Mouse (Mus musculus) stomach, embryonic 15.5 days (tissue): ENCODE data around the gene Pafah1b1. TPM values are rescaled to one million over a fixed set of nuclear protein-coding genes. Genes with fewer than 3 reads are reported as not detected.

Experiments used
- ATAC-seq: fragments of 200-750 bp; cut with Nextera tagmentation; 2 replicates; pipeline ENCODE4 v1.8.0; 2017; ENCODE audit warnings: low read depth, moderate number of reproducible peaks, moderate TSS enrichment; ENCODE audit not compliant: insufficient read depth, low FRiP score
- H3K27ac ChIP-seq: fragments of 300-500 bp; sonication (generic); 2 replicates; pipeline ENCODE4 v1.5.1; 2015; ENCODE audit warnings: mild to moderate bottlenecking, inconsistent platforms
- H3K27me3 ChIP-seq: fragments of 300-500 bp; sonication (generic); replicated peaks from 2 replicates; pipeline ENCODE4 v1.6.1; 2015; ENCODE audit warnings: inconsistent platforms
- H3K36me3 ChIP-seq: fragments of 300-500 bp; sonication (generic); 2 replicates; pipeline ENCODE4 v1.6.1; 2015; ENCODE audit warnings: inconsistent platforms
- H3K4me1 ChIP-seq: fragments of 300-500 bp; sonication (generic); 2 replicates; pipeline ENCODE4 v1.6.1; 2015; ENCODE audit warnings: inconsistent platforms
- H3K4me2 ChIP-seq: fragments of 300-500 bp; sonication (generic); 2 replicates; pipeline ENCODE4 v1.6.1; 2015; ENCODE audit warnings: mild to moderate bottlenecking, inconsistent platforms
- H3K4me3 ChIP-seq: fragments of 300-500 bp; sonication (generic); replicated peaks from 2 replicates; pipeline ENCODE4 v1.5.1; 2015; ENCODE audit warnings: inconsistent platforms
- H3K9ac ChIP-seq: fragments of 300-500 bp; sonication (generic); 2 replicates; pipeline ENCODE4 v1.6.1; 2015; ENCODE audit warnings: inconsistent platforms
- H3K9me3 ChIP-seq: fragments of 300-500 bp; sonication (generic); 2 replicates; pipeline ENCODE4 v1.6.1; 2016; ENCODE audit warnings: inconsistent platforms
- WGBS: fragments of 180-500 bp; shearing (Covaris S2); methylation state at CpG from one replicate; pipeline ENCODE4 v1.1.7; 2015; 5-methylcytosine and 5-hydroxymethylcytosine counted together
- polyA plus RNA-seq: library from polyadenylated mRNA; unstranded; fragments of >200 nt; fragmentation: Nextera tagmentation; extraction: Ambion mirVana; gene quantifications from 2 replicates; pipeline ENCODE4 v1.2.1, GENCODE M21; 2015

Pafah1b1 gene
- polyA plus RNA-seq, 1 experiment from 2014 or later, result 53.9 TPM

- no peak overlapping the region for H3K4me2 ChIP-seq
- no peaks in the 10 kb centered on the region for H3K9me3 ChIP-seq
- no peak for ATAC-seq
- no peak overlapping the region for H3K27ac ChIP-seq
- H3K9ac ChIP-seq, result no peak overlapping the region
- 76% methylated on average over 3 of the region's 3 CpGs for WGBS
- peaks cover 27% of the 10 kb centered on the region for H3K36me3 ChIP-seq
- H3K27me3 ChIP-seq, result no peaks in the 10 kb centered on the region
- H3K4me3 ChIP-seq, result no peak overlapping the region
- peaks cover 24% of the 10 kb centered on the region for H3K4me1 ChIP-seq
Measured at GRCm38 (mm10) chr11:74655941-74656340, 68.5 kb downstream of the Pafah1b1 start.

DNA sequence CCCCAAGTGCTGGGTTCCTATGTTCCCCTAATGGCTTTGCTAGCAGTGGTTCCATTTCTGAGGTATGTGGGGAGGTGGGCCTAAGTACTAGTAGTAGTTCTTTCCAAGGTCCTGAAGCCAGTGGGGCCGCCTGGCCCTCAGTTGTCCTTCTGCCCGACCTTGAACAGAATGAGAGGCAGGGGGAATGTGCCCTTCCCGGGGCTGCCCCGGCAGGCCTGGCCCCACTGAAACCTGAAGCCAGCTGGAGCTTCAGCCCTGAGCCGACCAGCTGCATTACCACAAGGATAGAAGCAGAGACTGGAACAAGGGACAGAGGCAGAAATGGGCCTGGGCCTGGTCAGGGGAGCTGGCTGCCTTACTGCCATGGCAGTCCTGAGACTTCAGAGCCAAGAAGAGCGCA, 71.1 kb downstream of the Pafah1b1 start:
- no peak overlapping the region for H3K9ac ChIP-seq
- ATAC-seq, result no peak

GRCm38 (mm10) chr11:74652791-74653191, 71.7 kb downstream of the Pafah1b1 start:
- Histone ChIP-seq H3K27me3 (no peaks in the 10 kb centered on the region), H3K4me3 (no peak overlapping the region), H3K36me3 (peaks cover 9% of the 10 kb centered on the region), H3K27ac (no peak overlapping the region; the same call in 1 of the 2 replicates), H3K4me1 (peaks cover 33% of the 10 kb centered on the region), H3K9ac (no peak overlapping the region), H3K9me3 (no peaks in the 10 kb centered on the region), H3K4me2 (no peak overlapping the region)
- no peak for ATAC-seq
- 83% methylated on average over 4 of the region's 4 CpGs for WGBS

More for the DNA sequence above, 71.1 kb downstream of the Pafah1b1 start:
- Histone ChIP-seq H3K9me3 (no peaks in the 10 kb centered on the region), H3K27ac (no peak overlapping the region), H3K4me3 (no peak overlapping the region), H3K36me3 (peaks cover 12% of the 10 kb centered on the region), H3K4me1 (peaks cover 33% of the 10 kb centered on the region), H3K4me2 (no peak overlapping the region), H3K27me3 (no peaks in the 10 kb centered on the region)
- WGBS, result 52% methylated on average over 6 of the region's 6 CpGs

DNA sequence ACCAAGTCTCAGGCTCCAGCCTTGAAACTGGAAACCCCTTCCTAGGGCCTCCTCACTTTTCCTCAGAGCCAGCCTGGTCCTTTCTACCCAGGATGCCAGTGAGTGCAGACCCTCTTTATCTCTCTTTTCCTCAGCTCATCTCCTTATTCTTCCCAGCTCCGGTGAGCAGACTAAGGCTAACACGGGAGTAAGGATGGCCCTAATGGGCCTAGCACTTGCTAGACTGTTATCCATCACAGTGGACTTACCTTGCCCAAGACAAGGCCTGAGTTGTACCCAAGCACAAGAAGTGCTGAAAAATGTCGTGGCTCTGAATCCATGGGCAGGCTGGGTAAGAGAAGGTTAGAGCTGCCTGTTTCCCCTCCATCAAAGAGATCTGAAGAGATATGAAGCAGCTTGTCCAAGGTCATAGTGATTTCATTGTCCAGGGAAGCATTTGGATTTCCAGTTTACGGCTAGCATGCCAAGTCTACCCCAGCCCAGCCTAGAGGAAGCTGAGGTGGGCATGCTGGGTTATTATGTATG, 73.8 kb downstream of the Pafah1b1 start:
- Histone ChIP-seq H3K9ac (no peak overlapping the region), H3K4me2 (peak overlapping the region; percentile 85), H3K9me3 (no peaks in the 10 kb centered on the region), H3K27me3 (no peaks in the 10 kb centered on the region), H3K4me1 (peaks cover 33% of the 10 kb centered on the region), H3K27ac (peak overlapping the region; percentile 82; the same call in 1 of the 2 replicates), H3K4me3 (peak overlapping the region; percentile 99), H3K36me3 (no peaks in the 10 kb centered on the region)
- ATAC-seq, result no peak
- 40% methylated on average over 4 of the region's 4 CpGs for WGBS

- 1% methylated on average over 52 of the region's 53 CpGs for WGBS
- Histone ChIP-seq H3K36me3 (no peaks in the 10 kb centered on the region), H3K9ac (peak overlapping the region; percentile 89), H3K4me2 (peak overlapping the region; percentile 85), H3K27me3 (no peaks in the 10 kb centered on the region), H3K4me3 (peak overlapping the region; percentile 99), H3K27ac (peak overlapping the region; percentile 82), H3K4me1 (peaks cover 33% of the 10 kb centered on the region), H3K9me3 (no peaks in the 10 kb centered on the region)
- ATAC-seq, result peak; percentile 45
Measured at GRCm38 (mm10) chr11:74649647-74650551, 74.6 kb downstream of the Pafah1b1 start.

- under 1% methylated on average over 58 of the region's 58 CpGs for WGBS
- Histone ChIP-seq H3K4me2 (peak within 1 kb of the TSS; percentile 85), H3K4me3 (peak within 1 kb of the TSS; percentile 99), H3K9me3 (no peaks in the 10 kb centered on the region), H3K36me3 (no peaks in the 10 kb centered on the region), H3K27me3 (no peaks in the 10 kb centered on the region), H3K27ac (peak within 1 kb of the TSS; percentile 82), H3K4me1 (peaks cover 33% of the 10 kb centered on the region), H3K9ac (peak within 1 kb of the TSS; percentile 89)
- ATAC-seq, result peak; percentile 91
Measured at GRCm38 (mm10) chr11:74649095-74649646, 75.3 kb downstream of the Pafah1b1 start, which contains the start of gene Cluh. TSS of gene Cluh (plus strand) at chr11:74649495.

DNA sequence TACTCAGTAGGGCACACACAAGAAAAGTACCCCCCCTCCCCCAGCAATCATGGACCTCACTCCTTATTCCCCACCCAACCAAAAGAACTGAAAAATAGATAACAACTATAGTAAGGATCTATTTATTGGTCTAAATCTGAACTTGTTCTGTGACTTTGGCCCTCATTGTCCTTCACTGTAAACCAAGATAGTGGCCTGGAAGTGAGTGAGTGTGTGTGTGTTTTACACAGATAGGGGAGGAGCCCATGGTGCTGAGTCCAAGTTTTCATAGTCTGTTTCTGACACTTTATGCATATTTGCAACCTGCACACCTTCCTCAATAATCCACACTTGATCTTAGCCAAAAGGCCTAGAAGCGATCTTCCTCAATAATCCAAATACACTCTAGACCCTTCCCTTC, 75.8 kb downstream of the Pafah1b1 start:
- Histone ChIP-seq H3K36me3 (no peaks in the 10 kb centered on the region), H3K4me2 (peak overlapping the region; percentile 85), H3K4me3 (peak overlapping the region; percentile 99), H3K27ac (peak overlapping the region; percentile 82), H3K4me1 (peaks cover 33% of the 10 kb centered on the region), H3K9me3 (no peaks in the 10 kb centered on the region), H3K27me3 (no peaks in the 10 kb centered on the region), H3K9ac (no peak overlapping the region; the same call in 1 of the 2 replicates)
- 4% methylated on average over 1 of the region's 1 CpGs for WGBS
- ATAC-seq, result peak; percentile 16; the same call in 1 of the 2 replicates

DNA sequence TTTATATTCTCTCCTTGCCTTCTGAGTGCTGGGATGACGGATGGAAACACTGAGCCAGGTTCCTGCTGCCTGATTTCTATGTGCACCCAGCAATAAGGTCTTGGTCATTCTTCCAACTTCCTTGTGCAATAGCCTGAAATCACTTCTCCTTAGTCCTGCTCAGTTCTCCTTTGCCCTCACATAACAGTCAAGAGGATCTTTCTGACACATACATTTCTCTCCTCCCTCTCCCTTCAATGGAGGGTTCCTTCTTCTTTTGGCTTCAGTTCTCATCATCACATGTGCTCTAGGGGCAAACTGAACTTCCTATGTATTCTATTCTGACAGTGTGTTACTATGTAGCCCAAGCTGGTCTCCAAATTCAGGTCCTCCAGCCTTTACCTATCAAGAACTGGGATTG, 76.5 kb downstream of the Pafah1b1 start:
- Histone ChIP-seq H3K9ac (no peak overlapping the region), H3K27ac (peak overlapping the region; percentile 82; the same call in 1 of the 2 replicates)
- WGBS, result 100% methylated on average over 1 of the region's 1 CpGs

DNA sequence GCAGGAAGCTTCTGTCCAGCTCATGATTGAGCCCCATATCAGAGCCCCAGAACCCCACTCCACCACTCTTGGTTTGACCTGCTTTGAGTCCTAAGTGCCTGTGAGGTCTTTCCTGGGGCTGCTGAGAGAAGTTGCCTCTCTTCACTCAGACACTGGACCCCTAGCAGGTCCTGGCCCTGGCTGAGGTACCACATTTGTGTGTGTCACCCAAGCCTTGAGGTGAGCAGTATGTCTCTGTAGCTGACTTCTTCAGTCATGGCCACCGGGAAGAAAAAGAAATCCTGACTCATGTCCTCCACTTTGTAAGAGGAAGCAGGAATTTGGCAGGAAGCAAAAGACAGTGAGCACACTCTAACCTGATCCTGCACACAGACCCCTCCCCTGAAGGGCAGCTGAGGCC, 84.8 kb downstream of the Pafah1b1 start:
- Histone ChIP-seq H3K4me1 (peaks cover 18% of the 10 kb centered on the region), H3K4me3 (no peak overlapping the region), H3K36me3 (no peaks in the 10 kb centered on the region), H3K9ac (no peak overlapping the region), H3K27ac (peak overlapping the region; percentile 94), H3K27me3 (0 out of 2 replicates have a peak, but pooled peaks cover 7% of the 10 kb centered on the region), H3K9me3 (no peaks in the 10 kb centered on the region), H3K4me2 (0 out of 2 replicates have a peak overlapping the region, but pooled peaks have one; percentile 88)
- WGBS, result 50% methylated on average over 1 of the region's 1 CpGs
- ATAC-seq, result no peak

More for the DNA sequence above, 76.5 kb downstream of the Pafah1b1 start:
- Histone ChIP-seq H3K36me3 (no peaks in the 10 kb centered on the region), H3K4me3 (no peak overlapping the region), H3K9me3 (no peaks in the 10 kb centered on the region), H3K4me1 (peaks cover 25% of the 10 kb centered on the region), H3K27me3 (no peaks in the 10 kb centered on the region), H3K4me2 (no peak overlapping the region)
- no peak for ATAC-seq

GRCm38 (mm10) chr11:74638791-74639411, 85.6 kb downstream of the Pafah1b1 start:
- ATAC-seq, result peak; percentile 61
- peak overlapping the region; percentile 88 for H3K4me2 ChIP-seq
- H3K4me3 ChIP-seq, result peak overlapping the region; percentile 83
- no peak overlapping the region for H3K9ac ChIP-seq
- peaks cover 18% of the 10 kb centered on the region for H3K4me1 ChIP-seq
- no peaks in the 10 kb centered on the region for H3K9me3 ChIP-seq
- no peaks in the 10 kb centered on the region for H3K36me3 ChIP-seq
- 0 out of 2 replicates have a peak, but pooled peaks cover 7% of the 10 kb centered on the region for H3K27me3 ChIP-seq
- H3K27ac ChIP-seq, result peak overlapping the region; percentile 94
- WGBS, result 11% methylated on average over 9 of the region's 9 CpGs

DNA sequence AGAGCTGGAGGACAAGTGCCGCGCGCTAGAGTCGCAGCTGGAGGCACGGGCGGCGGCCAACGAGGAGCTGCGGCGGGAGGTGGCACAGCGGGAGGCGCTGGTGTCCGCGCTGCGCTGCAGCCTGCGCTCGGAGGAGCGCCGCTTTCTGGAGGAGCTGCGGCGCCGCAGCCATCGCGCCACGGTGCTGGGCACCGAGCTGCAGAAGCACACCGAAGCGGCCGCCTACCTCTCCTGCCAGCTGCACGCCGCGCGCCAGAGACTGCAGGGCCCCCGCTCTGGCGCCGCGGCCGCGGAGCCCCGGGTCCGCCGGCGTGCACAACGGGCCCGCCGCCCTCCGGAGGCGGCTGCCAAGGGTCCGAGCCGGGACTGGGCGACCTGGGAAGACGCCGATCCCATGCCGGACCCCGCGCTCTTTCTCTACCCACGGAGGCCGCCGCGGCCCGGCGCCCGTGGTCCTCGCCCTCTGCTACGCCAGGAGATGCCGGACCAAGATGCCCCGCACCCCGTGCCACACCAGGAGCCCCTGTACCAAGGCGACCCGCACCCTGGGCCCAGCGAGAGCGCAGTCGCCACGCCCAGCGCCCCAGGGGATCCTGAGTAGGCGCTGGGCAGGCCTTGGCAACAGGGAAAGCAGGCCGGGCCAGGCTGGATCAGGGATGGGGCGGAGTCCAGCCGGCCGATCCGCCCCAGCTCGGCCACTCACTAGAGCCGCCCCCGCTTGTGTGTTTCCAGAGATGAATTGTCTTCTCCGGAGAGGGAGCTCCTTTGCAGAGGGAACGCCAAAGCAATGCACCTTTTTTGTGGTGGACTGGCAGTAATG, 86.3 kb downstream of the Pafah1b1 start:
- peak; percentile 84 for ATAC-seq
- 0 out of 2 replicates have a peak, but pooled peaks cover 7% of the 10 kb centered on the region for H3K27me3 ChIP-seq
- peak overlapping the region; percentile 88 for H3K4me2 ChIP-seq
- H3K9ac ChIP-seq, result peak overlapping the region; percentile 85
- peaks cover 18% of the 10 kb centered on the region for H3K4me1 ChIP-seq
- H3K27ac ChIP-seq, result peak overlapping the region; percentile 94
- peak overlapping the region; percentile 83 for H3K4me3 ChIP-seq
- H3K36me3 ChIP-seq, result no peaks in the 10 kb centered on the region
- H3K9me3 ChIP-seq, result no peaks in the 10 kb centered on the region
- whole genome bisulfite sequencing, result under 1% methylated on average over 86 of the region's 86 CpGs
